ENCODE assay signal across 17 mouse cellular contexts in genomic region chr4:106825229-106825628, GRCm38 (mm10).
"Had no signal": no experiment of that assay in that cellular context is flagged by ENCODE, and none has a peak within 500 bp of the region (broad histone marks: within the 10 kb centered on the region; RNA-seq: fewer than 3 reads in every experiment).

No protein-coding gene starts in this region.

- H3K9me3 ChIP-seq: liver, embryonic 13.5 days; lung, embryonic 15.5 days; midbrain, embryonic 15.5 days; neural tube, embryonic 12.5 days had no signal

- H3K4me2 ChIP-seq: liver, embryonic 13.5 days; lung, embryonic 15.5 days; midbrain, embryonic 11.5 days; midbrain, embryonic 15.5 days; neural tube, embryonic 12.5 days had no signal

- ATAC-seq: liver, postnatal 0 days; midbrain, embryonic 15.5 days had no signal

- H3K27ac ChIP-seq: liver, embryonic 13.5 days; lung, embryonic 15.5 days; macrophage; midbrain, embryonic 15.5 days; neural tube, embryonic 12.5 days had no signal

- DNase-seq: kidney, adult 8-10 months; kidney, postnatal 25 days; layer of hippocampus, adult 9-11 months; layer of hippocampus, postnatal 36 days; liver; liver, embryonic 13.5 days; liver, postnatal 0 days; lung, postnatal 14 days; right cerebral cortex, postnatal 4 days; spleen, adult 18-20 months; thymus, postnatal 4 days had no signal

- H3K36me3 ChIP-seq: liver, embryonic 13.5 days; lung, embryonic 15.5 days; midbrain, embryonic 15.5 days; neural tube, embryonic 12.5 days had no signal

- H3K4me3 ChIP-seq: liver, embryonic 13.5 days; lung, embryonic 15.5 days; megakaryocyte, embryonic 14.5 days; midbrain, embryonic 15.5 days; neural tube, embryonic 12.5 days had no signal

- H3K27me3 ChIP-seq: lung, embryonic 15.5 days; midbrain, embryonic 15.5 days had no signal

- H3K9ac ChIP-seq: liver, embryonic 13.5 days; liver, postnatal 0 days; lung, embryonic 15.5 days; midbrain, embryonic 15.5 days; neural tube, embryonic 12.5 days had no signal
